Mouse (Mus musculus): ENCODE results near the gene Josd2. TPM values are rescaled to one million over a fixed set of nuclear protein-coding genes. Genes with fewer than 3 reads are reported as not detected.

Josd2 gene
- total RNA-seq, 2 experiments from 2014 or later: 53.9 to 61.0 TPM

DNA sequence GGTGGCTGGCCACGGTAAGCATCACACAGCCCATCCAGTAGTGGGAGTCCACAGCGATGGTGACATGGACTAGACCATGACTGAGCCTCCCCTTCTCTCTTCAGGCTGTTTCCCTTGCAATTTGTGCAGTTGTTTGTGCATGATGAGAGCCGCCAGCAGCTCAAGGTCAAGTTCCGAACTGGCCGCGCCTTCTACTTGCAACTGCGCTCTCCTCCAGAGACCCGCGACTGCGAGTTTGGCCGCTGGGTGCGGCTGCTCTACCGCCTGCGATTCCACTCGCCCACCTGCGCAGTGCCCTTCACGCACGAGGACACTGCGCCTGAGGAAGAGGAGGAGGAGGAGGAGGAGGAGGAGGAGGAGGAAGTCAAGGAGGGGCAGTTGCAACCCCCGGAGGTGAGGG is 32.3 kb downstream of the Josd2 start:
- DNase-seq: peak in 1 of 2 experiments; percentile 27

DNA sequence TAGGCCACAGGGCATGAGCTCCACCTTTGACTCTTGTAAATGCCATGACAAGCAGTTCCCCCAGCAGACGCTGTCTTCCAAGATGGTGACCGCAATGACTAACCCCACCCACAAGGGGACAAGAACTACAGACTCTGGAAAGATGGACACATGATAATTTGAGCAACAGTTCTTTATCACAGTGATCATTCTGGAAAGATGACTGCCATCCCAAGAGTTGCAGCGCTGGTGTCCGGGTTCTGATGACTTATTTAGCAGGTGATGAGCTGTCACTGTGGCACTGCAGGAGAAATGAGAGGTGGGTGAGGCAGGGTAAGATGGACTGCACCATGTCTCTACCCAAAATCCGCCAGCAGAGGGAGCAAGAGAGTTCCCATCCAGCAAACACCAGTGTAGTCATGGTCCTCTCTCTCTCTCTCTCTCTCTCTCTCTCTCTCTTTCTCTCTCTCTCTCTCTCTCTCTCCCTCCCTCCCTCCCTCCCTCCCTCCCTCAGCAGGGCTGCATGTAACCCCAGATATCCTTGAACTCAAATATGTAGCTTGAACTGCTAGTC is 33.9 kb downstream of the Josd2 start:
- peak; percentile 71 to 83 for DNase-seq

DNA sequence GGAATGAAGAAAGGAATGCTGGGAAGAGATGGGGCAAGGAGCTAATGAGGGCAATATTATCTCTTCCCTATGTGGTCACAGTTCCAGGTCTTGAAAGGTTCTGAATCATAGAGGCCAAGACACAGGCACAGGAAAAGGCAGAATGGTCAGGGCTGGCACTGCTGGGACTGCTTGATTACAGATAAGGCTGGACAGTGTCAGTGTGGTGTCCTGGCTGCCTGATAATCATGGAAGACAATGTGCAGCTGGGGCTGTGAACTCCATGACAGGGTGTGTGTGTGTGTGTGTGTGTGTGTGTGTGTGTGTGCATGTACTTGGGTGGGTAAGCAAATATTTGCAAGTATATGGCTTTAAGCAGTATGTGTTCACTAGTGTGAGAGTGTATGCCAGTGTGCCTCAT is 39.7 kb downstream of the Josd2 start:
- no peak for DNase-seq

DNA sequence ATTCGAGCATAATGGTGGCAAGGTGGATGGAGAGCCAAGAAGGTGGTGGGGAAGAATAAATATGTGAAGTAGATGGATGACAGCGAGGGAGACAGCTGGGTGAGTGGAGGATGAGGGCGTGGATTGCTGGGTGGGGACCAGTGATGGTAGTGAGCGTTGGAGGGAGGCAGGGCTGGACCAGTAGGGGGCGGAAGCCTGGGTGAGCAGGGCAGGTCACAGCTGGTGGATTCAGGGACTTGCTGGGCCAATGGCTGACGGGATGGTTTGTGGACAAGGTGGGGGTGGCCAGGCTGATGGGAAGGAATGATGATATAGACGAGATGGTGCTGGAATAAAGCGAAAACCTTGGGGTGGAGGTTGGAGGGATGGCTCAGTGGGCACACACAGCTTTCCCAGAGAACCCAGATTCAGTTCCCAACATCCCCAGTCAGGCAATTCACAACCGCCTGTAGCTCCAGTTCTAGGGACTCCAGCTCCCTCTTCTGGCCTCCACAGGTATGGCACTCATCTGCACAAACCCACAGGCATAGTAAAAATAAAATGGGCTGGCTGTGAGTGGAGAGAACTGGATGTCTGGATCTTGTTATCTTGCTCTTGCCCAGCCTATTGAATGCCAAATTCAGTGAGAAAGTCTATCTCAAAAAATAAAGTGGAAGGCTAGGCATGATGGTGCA is 51.6 kb downstream of the Josd2 start:
- DNase-seq: no peak

DNA sequence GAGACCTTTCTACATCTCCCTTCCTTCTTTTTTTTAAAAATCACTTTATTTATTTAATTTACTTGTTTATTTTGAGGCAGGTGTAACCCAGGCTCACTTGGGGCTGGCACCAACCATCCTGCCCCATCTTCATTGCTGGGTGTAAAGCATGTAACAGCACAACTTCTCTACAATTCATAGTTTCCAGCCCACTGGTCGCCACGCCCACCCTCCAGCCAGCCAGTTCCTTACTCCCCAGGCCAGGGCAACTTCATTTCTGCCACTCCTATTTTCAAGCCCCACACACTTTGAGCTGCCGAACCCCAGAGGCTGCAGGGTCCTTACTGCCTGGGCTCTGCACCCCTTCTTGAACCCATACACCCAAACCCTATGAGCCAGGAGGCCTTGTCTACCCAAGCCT is 53.2 kb downstream of the Josd2 start:
- DNase-seq: no peak

Small RNA genes lying within 50 kb of the gene (microRNA-seq; reads per million reads assigned to microRNA genes)
- gene Mir7052: 1.7 reads per million

Other genes with a start within 250 kb of the Josd2 start
- gene Klk1, start 242.6 kb upstream of the Josd2 start, total RNA-seq (2021): not detected
- not detected for gene Gm36864, start 231.8 kb upstream of the Josd2 start, total RNA-seq (2021)
- under 1 TPM; 0.43 to 0.63 TPM for gene 1700028J19Rik, start 221.3 kb upstream of the Josd2 start, total RNA-seq (2021)
- gene 2410002F23Rik, start 221.3 kb upstream of the Josd2 start, total RNA-seq (2021): 100 to 1,000 TPM in 1 of 2 experiments, 10 to 100 TPM in 1; 99.6 to 120 TPM
- not detected for gene Acp4, start 210.6 kb upstream of the Josd2 start, total RNA-seq (2021)
- gene Gm15517, start 206.5 kb upstream of the Josd2 start, total RNA-seq (2021): not detected
- gene Clec11a, start 161.1 kb upstream of the Josd2 start, total RNA-seq (2021): 1 to 10 TPM; 4.1 TPM
- gene Shank1, start 157.7 kb upstream of the Josd2 start, total RNA-seq (2021): 1 to 10 TPM; 5.2 to 6.7 TPM
- 1 to 10 TPM; 3.0 to 4.7 TPM for gene Syt3, start 83.9 kb upstream of the Josd2 start, total RNA-seq (2021)
- gene 1700008O03Rik, start 82.2 kb upstream of the Josd2 start, total RNA-seq (2021): under 1 TPM; 0.63 to 0.99 TPM
- gene Lrrc4b, start 39.0 kb upstream of the Josd2 start, total RNA-seq (2021): 1 to 10 TPM; 3.9 to 4.9 TPM
- under 1 TPM in 1 of 2 experiments, not detected in 1; 0.63 TPM for gene Aspdh, start 2.6 kb upstream of the Josd2 start, total RNA-seq (2021)
- gene Emc10, start 28.5 kb downstream of the Josd2 start, total RNA-seq (2021): 10 to 100 TPM; 91.2 to 99.2 TPM
- 1 to 10 TPM; 8.5 to 9.5 TPM for gene Fam71e1, start 28.6 kb downstream of the Josd2 start, total RNA-seq (2021)
- gene Mybpc2, start 56.7 kb downstream of the Josd2 start, total RNA-seq (2021): not detected
- under 1 TPM; 0.30 to 0.49 TPM for gene Spib, start 64.1 kb downstream of the Josd2 start, total RNA-seq (2021)
- 10 to 100 TPM; 12.6 to 17.0 TPM for gene Pold1, start 80.9 kb downstream of the Josd2 start, total RNA-seq (2021)
- 100 to 1,000 TPM in 1 of 2 experiments, 10 to 100 TPM in 1; 98.5 to 113 TPM for gene Nr1h2, start 86.0 kb downstream of the Josd2 start, total RNA-seq (2021)
- under 1 TPM; 0.40 to 0.89 TPM for gene Napsa, start 104.4 kb downstream of the Josd2 start, total RNA-seq (2021)
- gene Kcnc3, start 122.7 kb downstream of the Josd2 start, total RNA-seq (2021): 1 to 10 TPM; 2.6 to 3.9 TPM
- gene Myh14, start 202.9 kb downstream of the Josd2 start, total RNA-seq (2021): 1 to 10 TPM; 3.0 to 4.9 TPM
- not detected for gene Izumo2, start 240.8 kb downstream of the Josd2 start, total RNA-seq (2021)

All from adrenal gland, postnatal 36 days (tissue).